Mouse (Mus musculus): ENCODE data around the gene Tmem242. TPM values are rescaled to one million over a fixed set of nuclear protein-coding genes. Genes with fewer than 3 reads are reported as not detected.

The Tmem242 gene
- polyA plus RNA-seq, 1 experiment from 2014 or later = 130 TPM

DNA sequence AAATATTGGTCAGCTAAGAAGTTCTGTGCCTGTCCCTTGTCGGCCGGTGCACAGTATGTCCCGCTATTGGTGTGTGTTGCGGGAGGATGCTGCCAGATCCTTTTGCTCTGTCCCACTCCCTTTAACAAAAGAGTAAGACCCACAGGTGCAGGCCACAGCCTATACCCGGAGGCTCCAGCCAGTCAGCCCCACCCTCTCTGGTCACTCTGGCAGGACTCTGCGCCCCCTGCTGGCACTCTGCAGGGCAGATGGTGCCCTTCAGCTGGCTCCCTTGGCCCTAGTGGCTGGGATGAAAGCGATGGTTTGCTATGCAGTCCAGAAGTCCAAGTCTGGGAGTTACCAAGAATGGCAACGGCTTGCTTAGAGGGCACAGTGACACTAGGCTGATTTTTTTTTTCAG lies 37.4 kb downstream of the Tmem242 start:
- no peaks in the 10 kb centered on the region for H3K27me3 ChIP-seq (ENCODE audit: insufficient read depth, low read length)
- DNase-seq (ENCODE audit: low spot score) (peak; percentile 86), ATAC-seq (replicated peaks; ENCODE audit: low FRiP score, low read depth) (peak; percentile 91)
- H3K4me2 ChIP-seq (ENCODE audit: low read length) = peak overlapping the region; percentile 23; the same call in 1 of the 2 replicates
- no peaks in the 10 kb centered on the region for H3K36me3 ChIP-seq (ENCODE audit: insufficient read depth, low read length)
- 24% methylated on average over 8 of the region's 8 CpGs for WGBS
- H3K4me3 ChIP-seq (replicated peaks; ENCODE audit: low read depth, low read length) = no peak overlapping the region
- H3K9me3 ChIP-seq (replicated peaks; ENCODE audit: low read length) = no peaks in the 10 kb centered on the region
- H3K27ac ChIP-seq = no peak overlapping the region
- 0 out of 2 replicates have a peak, but pooled peaks cover 7% of the 10 kb centered on the region for H3K4me1 ChIP-seq (replicated peaks; ENCODE audit: insufficient read depth, low read length)
- H3K9ac ChIP-seq (ENCODE audit: low read depth, low read length) = no peak overlapping the region
- peak; percentile 95 for TF ChIP-seq CTCF (IDR thresholded peaks at IDR 0.05; ENCODE audit: low read depth)

DNA sequence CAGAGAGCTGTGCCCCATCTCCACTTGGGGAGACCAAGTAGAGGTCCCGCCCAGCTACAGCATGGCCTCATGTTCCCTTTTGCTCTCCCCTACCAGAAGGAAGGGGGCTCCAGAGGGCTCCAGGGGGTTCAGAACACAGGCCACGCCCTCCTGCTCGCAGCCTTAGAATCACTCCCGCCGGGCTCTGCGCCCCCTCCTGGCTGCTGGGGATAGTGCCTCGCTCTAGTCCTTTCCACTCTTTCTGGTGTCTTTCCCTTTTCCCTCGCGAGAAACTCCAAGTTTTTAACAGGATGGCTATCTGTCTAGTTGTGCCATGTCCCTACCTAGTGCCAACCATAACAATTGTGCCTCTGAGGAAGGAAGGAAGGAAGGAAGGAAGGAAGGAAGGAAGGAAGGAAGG lies 38.0 kb downstream of the Tmem242 start:
- Histone ChIP-seq H3K27me3 (ENCODE audit: insufficient read depth, low read length) (no peaks in the 10 kb centered on the region), H3K9me3 (replicated peaks; ENCODE audit: low read length) (no peaks in the 10 kb centered on the region), H3K9ac (ENCODE audit: low read depth, low read length) (no peak overlapping the region), H3K4me3 (replicated peaks; ENCODE audit: low read depth, low read length) (no peak overlapping the region), H3K27ac (no peak overlapping the region), H3K4me2 (ENCODE audit: low read length) (peak overlapping the region; percentile 23), H3K36me3 (ENCODE audit: insufficient read depth, low read length) (no peaks in the 10 kb centered on the region), H3K4me1 (replicated peaks; ENCODE audit: insufficient read depth, low read length) (0 out of 2 replicates have a peak, but pooled peaks cover 7% of the 10 kb centered on the region)
- peak; percentile 84 for TF ChIP-seq CTCF (IDR thresholded peaks at IDR 0.05; ENCODE audit: low read depth)
- ATAC-seq (replicated peaks; ENCODE audit: low FRiP score, low read depth) (peak; percentile 24; the same call in 1 of the 2 replicates), DNase-seq (ENCODE audit: low spot score) (peak; percentile 84)
- WGBS = 11% methylated on average over 9 of the region's 9 CpGs

DNA sequence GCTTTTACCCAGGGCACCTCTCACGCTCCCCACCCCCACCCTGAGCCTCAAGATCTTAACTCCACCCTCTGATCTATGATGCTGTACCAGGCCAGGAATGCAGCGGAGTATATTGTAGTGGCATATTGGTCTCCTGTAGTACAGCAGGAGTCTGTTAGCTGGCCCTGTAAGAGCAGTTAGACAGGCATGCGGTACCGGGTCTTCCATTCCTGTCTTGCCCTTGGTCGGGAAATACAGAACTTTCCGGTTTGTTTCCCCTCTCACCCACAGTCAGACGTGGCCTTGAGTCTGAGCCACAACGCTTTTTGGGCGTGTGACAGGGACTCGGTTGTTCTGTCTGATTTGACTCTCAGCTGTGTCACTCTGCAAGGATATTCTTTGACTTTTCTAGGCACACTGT lies 38.8 kb downstream of the Tmem242 start:
- H3K9me3 ChIP-seq (replicated peaks; ENCODE audit: low read length) = no peaks in the 10 kb centered on the region
- TF ChIP-seq CTCF (IDR thresholded peaks at IDR 0.05; ENCODE audit: low read depth) = no peak
- no peak for DNase-seq (ENCODE audit: low spot score)
- no peaks in the 10 kb centered on the region for H3K27me3 ChIP-seq (ENCODE audit: insufficient read depth, low read length)
- no peak overlapping the region for H3K9ac ChIP-seq (ENCODE audit: low read depth, low read length)
- WGBS = 87% methylated on average over 10 of the region's 10 CpGs
- ATAC-seq (replicated peaks; ENCODE audit: low FRiP score, low read depth) = no peak
- no peak overlapping the region for H3K27ac ChIP-seq
- H3K4me1 ChIP-seq (replicated peaks; ENCODE audit: insufficient read depth, low read length) = 0 out of 2 replicates have a peak, but pooled peaks cover 7% of the 10 kb centered on the region
- H3K4me2 ChIP-seq (ENCODE audit: low read length) = no peak overlapping the region
- H3K36me3 ChIP-seq (ENCODE audit: insufficient read depth, low read length) = no peaks in the 10 kb centered on the region
- no peak overlapping the region for H3K4me3 ChIP-seq (replicated peaks; ENCODE audit: low read depth, low read length)

DNA sequence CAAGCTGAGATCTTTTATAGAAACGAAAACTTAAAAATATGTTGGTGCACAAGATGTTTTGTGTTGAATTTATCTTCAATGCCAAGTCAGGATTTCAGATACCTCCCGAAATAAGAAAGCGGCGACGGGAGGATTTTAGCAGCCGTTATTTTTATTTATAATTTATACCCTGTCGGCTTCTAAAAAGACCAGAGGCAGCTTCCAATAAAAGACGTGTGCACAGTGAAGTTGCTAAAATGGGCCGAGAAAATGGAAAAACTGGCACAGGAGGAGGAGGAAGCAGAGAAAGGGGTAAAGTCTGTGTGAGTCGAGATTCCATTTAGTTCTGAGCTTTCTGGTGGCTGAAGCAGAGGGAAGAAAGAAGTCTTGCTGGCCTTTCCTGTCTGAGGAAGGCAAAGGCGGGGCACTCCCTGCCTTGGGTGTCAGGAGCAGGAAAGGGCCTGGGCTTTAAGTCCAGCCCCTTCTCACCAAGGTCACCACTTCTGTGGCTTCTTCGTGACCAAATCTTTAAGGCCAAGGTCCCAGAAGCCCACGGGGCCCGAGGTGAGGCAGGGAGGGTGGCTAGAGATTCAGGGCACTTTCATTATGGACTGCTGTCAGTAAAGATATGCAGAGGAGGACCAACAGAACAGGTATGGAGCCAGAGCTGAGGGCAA lies 39.5 kb downstream of the Tmem242 start:
- Histone ChIP-seq H3K9ac (ENCODE audit: low read depth, low read length) (no peak overlapping the region), H3K9me3 (replicated peaks; ENCODE audit: low read length) (no peaks in the 10 kb centered on the region), H3K27me3 (ENCODE audit: insufficient read depth, low read length) (no peaks in the 10 kb centered on the region), H3K4me2 (ENCODE audit: low read length) (no peak overlapping the region), H3K4me3 (replicated peaks; ENCODE audit: low read depth, low read length) (no peak overlapping the region), H3K27ac (no peak overlapping the region), H3K4me1 (replicated peaks; ENCODE audit: insufficient read depth, low read length) (0 out of 2 replicates have a peak, but pooled peaks cover 7% of the 10 kb centered on the region), H3K36me3 (ENCODE audit: insufficient read depth, low read length) (no peaks in the 10 kb centered on the region)
- 56% methylated on average over 14 of the region's 14 CpGs for WGBS
- ATAC-seq (replicated peaks; ENCODE audit: low FRiP score, low read depth) (no peak), DNase-seq (ENCODE audit: low spot score) (no peak)
- no peak for TF ChIP-seq CTCF (IDR thresholded peaks at IDR 0.05; ENCODE audit: low read depth)

DNA sequence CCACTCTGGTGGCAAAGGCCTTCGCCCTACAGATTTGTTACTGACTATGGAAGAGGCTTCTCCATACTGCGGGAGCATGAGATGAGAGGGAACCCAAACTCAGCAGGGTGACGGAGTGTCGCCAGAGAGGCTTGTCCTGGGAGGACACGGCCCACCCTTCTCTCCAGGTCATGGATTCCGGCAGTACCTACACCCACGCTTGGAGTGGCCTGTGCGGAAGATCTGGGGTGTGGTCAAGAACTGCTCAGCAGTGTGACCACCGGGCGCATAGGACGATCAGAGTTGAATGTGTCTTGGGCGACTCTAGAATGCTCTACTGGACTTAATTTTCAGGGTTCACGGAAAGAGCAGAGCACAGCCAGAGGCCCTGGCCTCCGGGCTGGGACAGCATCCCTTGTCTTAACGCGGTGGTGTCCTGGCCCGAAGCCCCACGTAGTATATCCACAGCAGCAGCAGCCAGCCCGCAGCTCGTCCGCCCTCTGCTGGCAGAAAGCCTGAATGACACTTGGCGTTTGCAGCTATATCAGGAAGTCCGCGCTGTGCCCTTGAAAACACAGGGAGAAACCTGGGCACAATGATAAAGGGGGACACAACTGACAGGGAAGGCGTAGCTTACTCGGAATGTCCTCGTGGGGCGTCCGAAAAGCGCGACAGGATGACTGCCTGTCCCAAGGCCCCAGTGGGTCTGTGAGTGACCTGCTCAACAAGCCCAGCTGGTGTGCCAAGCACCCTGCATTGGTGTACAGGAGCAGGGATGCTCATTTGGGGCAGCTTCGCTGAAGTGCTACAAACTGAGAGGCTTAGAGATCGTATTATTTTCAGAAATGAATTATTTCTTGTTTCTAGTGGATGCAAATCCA lies 42.7 kb downstream of the Tmem242 start:
- 0 out of 2 replicates have a peak, but pooled peaks cover 4% of the 10 kb centered on the region for H3K4me1 ChIP-seq (replicated peaks; ENCODE audit: insufficient read depth, low read length)
- H3K27me3 ChIP-seq (ENCODE audit: insufficient read depth, low read length) = no peaks in the 10 kb centered on the region
- DNase-seq (ENCODE audit: low spot score) = peak; percentile 91
- H3K9ac ChIP-seq (ENCODE audit: low read depth, low read length) = no peak overlapping the region
- peak; percentile 98 for TF ChIP-seq CTCF (IDR thresholded peaks at IDR 0.05; ENCODE audit: low read depth)
- WGBS = 25% methylated on average over 33 of the region's 33 CpGs
- no peak overlapping the region for H3K4me3 ChIP-seq (replicated peaks; ENCODE audit: low read depth, low read length)
- ATAC-seq (replicated peaks; ENCODE audit: low FRiP score, low read depth) = peak; percentile 79
- no peak overlapping the region for H3K27ac ChIP-seq
- H3K4me2 ChIP-seq (ENCODE audit: low read length) = peak overlapping the region; percentile 33
- no peaks in the 10 kb centered on the region for H3K36me3 ChIP-seq (ENCODE audit: insufficient read depth, low read length)
- H3K9me3 ChIP-seq (replicated peaks; ENCODE audit: low read length) = no peaks in the 10 kb centered on the region

DNA sequence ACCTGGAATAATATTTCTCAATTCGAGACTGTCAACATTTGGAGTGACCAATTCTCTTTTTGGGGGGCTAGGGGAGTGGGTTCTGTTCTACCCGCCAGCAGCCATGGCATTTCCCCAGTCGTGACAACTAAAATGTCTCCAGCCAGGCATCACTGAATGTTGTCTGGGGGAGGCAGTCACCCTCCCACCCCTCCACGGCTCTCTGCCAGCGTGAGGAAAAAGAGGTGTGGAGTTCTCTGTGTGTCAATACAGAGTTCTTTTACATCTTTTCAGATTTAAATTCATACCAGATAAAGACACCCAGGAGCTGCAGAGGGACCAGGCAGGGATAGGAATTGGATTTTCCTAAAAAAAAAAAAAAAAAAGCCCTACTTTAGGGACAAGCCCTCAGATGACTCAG lies 43.8 kb downstream of the Tmem242 start:
- DNase-seq (ENCODE audit: low spot score) = no peak
- no peaks in the 10 kb centered on the region for H3K36me3 ChIP-seq (ENCODE audit: insufficient read depth, low read length)

More for the DNA sequence above, 43.8 kb downstream of the Tmem242 start:
- Histone ChIP-seq H3K27ac (no peak overlapping the region), H3K4me1 (replicated peaks; ENCODE audit: insufficient read depth, low read length) (no peaks in the 10 kb centered on the region), H3K9me3 (replicated peaks; ENCODE audit: low read length) (no peaks in the 10 kb centered on the region), H3K4me2 (ENCODE audit: low read length) (no peak overlapping the region), H3K9ac (ENCODE audit: low read depth, low read length) (no peak overlapping the region), H3K4me3 (replicated peaks; ENCODE audit: low read depth, low read length) (no peak overlapping the region), H3K27me3 (ENCODE audit: insufficient read depth, low read length) (no peaks in the 10 kb centered on the region)
- TF ChIP-seq CTCF (IDR thresholded peaks at IDR 0.05; ENCODE audit: low read depth) = no peak
- 57% methylated on average over 5 of the region's 5 CpGs for WGBS
- ATAC-seq (replicated peaks; ENCODE audit: low FRiP score, low read depth) = no peak
